Mouse (Mus musculus) stomach, embryonic 15.5 days (tissue): ENCODE results near the gene Tmcc3. TPM values are rescaled to one million over a fixed set of nuclear protein-coding genes. Genes with fewer than 3 reads are reported as not detected.
"Not testable (repeated sequence)": the region's sequence is repeated elsewhere in the genome, so short reads cannot be mapped to it uniquely, and the experiment has no call there.

Experiments
- ATAC-seq: fragments of 200-750 bp; cut with Nextera tagmentation; 2 replicates; pipeline ENCODE4 v1.8.0; 2017; ENCODE audit warnings: low read depth, moderate number of reproducible peaks, moderate TSS enrichment; ENCODE audit not compliant: insufficient read depth, low FRiP score
- H3K27ac ChIP-seq: fragments of 300-500 bp; sonication (generic); 2 replicates; pipeline ENCODE4 v1.5.1; 2015; ENCODE audit warnings: mild to moderate bottlenecking, inconsistent platforms
- H3K27me3 ChIP-seq: fragments of 300-500 bp; sonication (generic); replicated peaks from 2 replicates; pipeline ENCODE4 v1.6.1; 2015; ENCODE audit warnings: inconsistent platforms
- H3K36me3 ChIP-seq: fragments of 300-500 bp; sonication (generic); 2 replicates; pipeline ENCODE4 v1.6.1; 2015; ENCODE audit warnings: inconsistent platforms
- H3K4me1 ChIP-seq: fragments of 300-500 bp; sonication (generic); 2 replicates; pipeline ENCODE4 v1.6.1; 2015; ENCODE audit warnings: inconsistent platforms
- H3K4me2 ChIP-seq: fragments of 300-500 bp; sonication (generic); 2 replicates; pipeline ENCODE4 v1.6.1; 2015; ENCODE audit warnings: mild to moderate bottlenecking, inconsistent platforms
- H3K4me3 ChIP-seq: fragments of 300-500 bp; sonication (generic); replicated peaks from 2 replicates; pipeline ENCODE4 v1.5.1; 2015; ENCODE audit warnings: inconsistent platforms
- H3K9ac ChIP-seq: fragments of 300-500 bp; sonication (generic); 2 replicates; pipeline ENCODE4 v1.6.1; 2015; ENCODE audit warnings: inconsistent platforms
- H3K9me3 ChIP-seq: fragments of 300-500 bp; sonication (generic); 2 replicates; pipeline ENCODE4 v1.6.1; 2016; ENCODE audit warnings: inconsistent platforms
- WGBS: fragments of 180-500 bp; shearing (Covaris S2); methylation state at CpG from one replicate; pipeline ENCODE4 v1.1.7; 2015; 5-methylcytosine and 5-hydroxymethylcytosine counted together
- polyA plus RNA-seq: library from polyadenylated mRNA; unstranded; fragments of >200 nt; fragmentation: Nextera tagmentation; extraction: Ambion mirVana; gene quantifications from 2 replicates; pipeline ENCODE4 v1.2.1, GENCODE M21; 2015

The Tmcc3 gene
- polyA plus RNA-seq, 1 experiment from 2014 or later, result 9.9 TPM

- Histone ChIP-seq H3K36me3 (no peaks in the 10 kb centered on the region), H3K4me1 (peaks cover 10% of the 10 kb centered on the region), H3K9me3 (no peaks in the 10 kb centered on the region), H3K4me3 (no peak overlapping the region), H3K4me2 (no peak overlapping the region), H3K27me3 (no peaks in the 10 kb centered on the region), H3K27ac (no peak overlapping the region), H3K9ac (no peak overlapping the region)
- 84% methylated on average over 6 of the region's 6 CpGs for WGBS
- ATAC-seq, result no peak
These were observed 215.5 kb downstream of the Tmcc3 start for GRCm38 (mm10) chr10:94527248-94527647.

- Histone ChIP-seq H3K4me1 (no peaks in the 10 kb centered on the region), H3K36me3 (no peaks in the 10 kb centered on the region), H3K9ac (no peak overlapping the region), H3K9me3 (no peaks in the 10 kb centered on the region), H3K27ac (no peak overlapping the region), H3K4me3 (no peak overlapping the region), H3K27me3 (no peaks in the 10 kb centered on the region), H3K4me2 (no peak overlapping the region)
- ATAC-seq, result no peak
- WGBS, result 76% methylated on average over 2 of the region's 2 CpGs
These were observed 218.3 kb downstream of the Tmcc3 start for GRCm38 (mm10) chr10:94530079-94530478.

GRCm38 (mm10) chr10:94531482-94531881 lies 219.7 kb downstream of the Tmcc3 start:
- Histone ChIP-seq H3K9me3 (no peaks in the 10 kb centered on the region), H3K4me2 (no peak overlapping the region), H3K27ac (no peak overlapping the region), H3K36me3 (no peaks in the 10 kb centered on the region), H3K4me3 (no peak overlapping the region), H3K27me3 (no peaks in the 10 kb centered on the region), H3K9ac (no peak overlapping the region), H3K4me1 (no peaks in the 10 kb centered on the region)
- ATAC-seq, result no peak

GRCm38 (mm10) chr10:94533081-94533724 lies 221.5 kb downstream of the Tmcc3 start:
- no peaks in the 10 kb centered on the region for H3K9me3 ChIP-seq
- no peak for ATAC-seq
- no peak overlapping the region for H3K27ac ChIP-seq
- H3K9ac ChIP-seq, result no peak overlapping the region
- H3K4me3 ChIP-seq, result no peak overlapping the region
- no peaks in the 10 kb centered on the region for H3K4me1 ChIP-seq
- no peak overlapping the region for H3K4me2 ChIP-seq
- H3K36me3 ChIP-seq, result no peaks in the 10 kb centered on the region
- 65% methylated on average over 6 of the region's 6 CpGs for WGBS
- no peaks in the 10 kb centered on the region for H3K27me3 ChIP-seq

GRCm38 (mm10) chr10:94538623-94539022 lies 226.9 kb downstream of the Tmcc3 start:
- H3K4me3 ChIP-seq, H3K4me2 ChIP-seq, ATAC-seq, H3K9ac ChIP-seq, H3K27me3 ChIP-seq, H3K27ac ChIP-seq, H3K9me3 ChIP-seq, H3K4me1 ChIP-seq, H3K36me3 ChIP-seq: not testable (repeated sequence)
- 93% methylated on average over 2 of the region's 2 CpGs for WGBS

- 73% methylated on average over 4 of the region's 4 CpGs for WGBS
- H3K36me3 ChIP-seq, result no peaks in the 10 kb centered on the region
- ATAC-seq, result no peak
- H3K27me3 ChIP-seq, result no peaks in the 10 kb centered on the region
- no peak overlapping the region for H3K9ac ChIP-seq
- no peaks in the 10 kb centered on the region for H3K9me3 ChIP-seq
- H3K4me3 ChIP-seq, result no peak overlapping the region
- H3K27ac ChIP-seq, result no peak overlapping the region
- H3K4me1 ChIP-seq, result peaks cover 3% of the 10 kb centered on the region; the same call in 1 of the 2 replicates
- H3K4me2 ChIP-seq, result no peak overlapping the region
These were observed 228.5 kb downstream of the Tmcc3 start for GRCm38 (mm10) chr10:94540241-94540640.

GRCm38 (mm10) chr10:94543956-94544355 lies 232.2 kb downstream of the Tmcc3 start:
- 76% methylated on average over 8 of the region's 8 CpGs for WGBS

GRCm38 (mm10) chr10:94544803-94545202 lies 233.1 kb downstream of the Tmcc3 start:
- 23% methylated on average over 8 of the region's 8 CpGs for WGBS
- Histone ChIP-seq H3K4me3 (no peak overlapping the region), H3K27me3 (no peaks in the 10 kb centered on the region), H3K9ac (no peak overlapping the region), H3K27ac (peak overlapping the region; percentile 49; the same call in 1 of the 2 replicates), H3K4me1 (peaks cover 17% of the 10 kb centered on the region), H3K36me3 (no peaks in the 10 kb centered on the region), H3K9me3 (no peaks in the 10 kb centered on the region), H3K4me2 (peak overlapping the region; percentile 47)
- ATAC-seq, result no peak

More at GRCm38 (mm10) chr10:94543956-94544355, 232.2 kb downstream of the Tmcc3 start:
- no peak overlapping the region for H3K4me2 ChIP-seq
- H3K9ac ChIP-seq, result no peak overlapping the region
- no peak for ATAC-seq
- H3K4me3 ChIP-seq, result no peak overlapping the region
- no peak overlapping the region for H3K27ac ChIP-seq
- no peaks in the 10 kb centered on the region for H3K36me3 ChIP-seq
- no peaks in the 10 kb centered on the region for H3K27me3 ChIP-seq
- no peaks in the 10 kb centered on the region for H3K9me3 ChIP-seq
- H3K4me1 ChIP-seq, result peaks cover 12% of the 10 kb centered on the region; the same call in 1 of the 2 replicates

- Histone ChIP-seq H3K36me3 (no peaks in the 10 kb centered on the region), H3K4me2 (peak overlapping the region; percentile 47), H3K27ac (peak overlapping the region; percentile 86), H3K27me3 (no peaks in the 10 kb centered on the region), H3K9me3 (no peaks in the 10 kb centered on the region), H3K9ac (no peak overlapping the region; the same call in 1 of the 2 replicates), H3K4me3 (peak overlapping the region; percentile 32), H3K4me1 (peaks cover 21% of the 10 kb centered on the region)
- WGBS, result 14% methylated on average over 21 of the region's 21 CpGs
- ATAC-seq, result peak; percentile 77
These were observed 233.7 kb downstream of the Tmcc3 start for GRCm38 (mm10) chr10:94545259-94546019.

- no peaks in the 10 kb centered on the region for H3K9me3 ChIP-seq
These were observed 234.9 kb downstream of the Tmcc3 start for GRCm38 (mm10) chr10:94546617-94547016.

GRCm38 (mm10) chr10:94549511-94550232 lies 237.9 kb downstream of the Tmcc3 start:
- H3K27ac ChIP-seq, result peak overlapping the region; percentile 65; the same call in 1 of the 2 replicates
- no peaks in the 10 kb centered on the region for H3K36me3 ChIP-seq
- no peak overlapping the region for H3K4me2 ChIP-seq
- no peak overlapping the region for H3K9ac ChIP-seq
- peaks cover 30% of the 10 kb centered on the region for H3K4me1 ChIP-seq
- H3K27me3 ChIP-seq, result no peaks in the 10 kb centered on the region
- WGBS, result 63% methylated on average over 4 of the region's 4 CpGs
- H3K4me3 ChIP-seq, result no peak overlapping the region
- no peak for ATAC-seq
- no peaks in the 10 kb centered on the region for H3K9me3 ChIP-seq

More at GRCm38 (mm10) chr10:94546617-94547016, 234.9 kb downstream of the Tmcc3 start:
- 70% methylated on average over 6 of the region's 6 CpGs for WGBS
- no peaks in the 10 kb centered on the region for H3K27me3 ChIP-seq
- ATAC-seq, result peak; percentile 73; the same call in 1 of the 2 replicates
- H3K27ac ChIP-seq, result peak overlapping the region; percentile 86; the same call in 1 of the 2 replicates
- peaks cover 30% of the 10 kb centered on the region for H3K4me1 ChIP-seq
- no peaks in the 10 kb centered on the region for H3K36me3 ChIP-seq
- H3K4me2 ChIP-seq, result no peak overlapping the region
- H3K4me3 ChIP-seq, result no peak overlapping the region
- H3K9ac ChIP-seq, result no peak overlapping the region
